Mouse (Mus musculus): ENCODE results near the gene Smad5.

GRCm38 (mm10) chr13:56707606-56708005 is 4.8 kb downstream of the Smad5 start:
- TF ChIP-seq REST (IDR thresholded peaks at IDR 0.05; ENCODE audit: insufficient read depth, insufficient read length) (no peak), MYOD1 (IDR thresholded peaks at IDR 0.05; ENCODE audit: control insufficient read depth in 1 of 3, insufficient read length in 2 of 3, low read depth in 2 of 3) (no peak), CEBPB (IDR thresholded peaks at IDR 0.05; ENCODE audit: insufficient read depth, poor library complexity, severe bottlenecking) (no peak), E2F4 (IDR thresholded peaks at IDR 0.05; ENCODE audit: insufficient read depth) (no peak), USF1 (IDR thresholded peaks at IDR 0.05; ENCODE audit: low read depth) (no peak), MAX (IDR thresholded peaks at IDR 0.05; ENCODE audit: low read depth) (no peak), POLR2A (IDR thresholded peaks at IDR 0.05; ENCODE audit: insufficient read length, low read depth) (no peak)
